Mouse (Mus musculus) heart, embryonic 15.5 days (tissue): ENCODE measurements at regions not wholly inside any gene's neighbourhood (a gene's known extent, or its start where the extent isn't known, plus 50 kb on each side); places are given as distances from the start of the nearest gene placed in this dataset.

ENCODE experiments used
- ATAC-seq: fragments of 200-750 bp; cut with Nextera tagmentation; replicated peaks from 2 replicates; pipeline ENCODE4 v1.8.0; 2017; ENCODE audit warnings: low read depth, moderate TSS enrichment; ENCODE audit not compliant: insufficient number of reproducible peaks, insufficient read depth, low FRiP score
- H3K27ac ChIP-seq: fragments of 300-500 bp; sonication (generic); 2 replicates; pipeline ENCODE4 v1.5.1; 2015; ENCODE audit warnings: mild to moderate bottlenecking, inconsistent platforms
- H3K27me3 ChIP-seq: fragments of 300-500 bp; sonication (generic); 2 replicates; pipeline ENCODE4 v1.6.1; 2015; ENCODE audit warnings: inconsistent platforms
- H3K36me3 ChIP-seq: fragments of 300-500 bp; sonication (generic); 2 replicates; pipeline ENCODE4 v1.6.1; 2015; ENCODE audit warnings: mild to moderate bottlenecking, inconsistent platforms
- H3K4me1 ChIP-seq: fragments of 300-500 bp; sonication (generic); replicated peaks from 2 replicates; pipeline ENCODE4 v1.6.1; 2015; ENCODE audit warnings: inconsistent platforms
- H3K4me2 ChIP-seq: fragments of 300-500 bp; sonication (generic); 2 replicates; pipeline ENCODE4 v1.6.1; 2015; ENCODE audit warnings: inconsistent platforms, mild to moderate bottlenecking, moderate library complexity
- H3K4me3 ChIP-seq: fragments of 300-500 bp; sonication (generic); 2 replicates; pipeline ENCODE4 v1.5.1; 2015; ENCODE audit warnings: mild to moderate bottlenecking, inconsistent platforms
- H3K9ac ChIP-seq: fragments of 300-500 bp; sonication (generic); 2 replicates; pipeline ENCODE4 v1.6.1; 2015; ENCODE audit warnings: mild to moderate bottlenecking, inconsistent platforms
- H3K9me3 ChIP-seq: fragments of 300-500 bp; sonication (generic); replicated peaks from 2 replicates; pipeline ENCODE4 v1.6.1; 2016; ENCODE audit warnings: inconsistent platforms
- WGBS: fragments of 180-500 bp; shearing (Covaris S2); methylation state at CpG from one replicate; pipeline ENCODE4 v1.1.7; 2015; ENCODE audit warnings: mixed read lengths; 5-methylcytosine and 5-hydroxymethylcytosine counted together

DNA sequence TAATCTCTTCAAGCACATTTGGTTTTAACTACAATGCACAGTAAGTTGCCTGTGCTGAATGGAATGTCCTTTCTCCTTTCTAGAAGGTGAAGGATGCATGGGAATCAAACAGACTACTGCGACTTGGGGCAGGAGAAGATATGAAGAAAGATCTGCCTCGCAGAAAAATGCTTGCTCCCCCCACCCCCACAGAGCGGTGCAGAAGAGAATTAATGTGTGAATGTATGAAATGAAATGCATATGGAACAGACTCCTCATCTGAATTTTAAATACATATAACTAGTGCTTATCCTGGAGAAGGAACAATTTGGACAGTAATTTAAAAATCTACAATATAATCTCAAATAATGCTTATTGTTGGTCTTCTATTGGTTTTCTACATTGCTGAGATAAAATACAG lies 283.0 kb upstream of the Clnk start:
- ATAC-seq: no peak
- Histone ChIP-seq H3K4me3 (no peak overlapping the region), H3K4me2 (no peak overlapping the region), H3K9me3 (no peaks in the 10 kb centered on the region), H3K36me3 (no peaks in the 10 kb centered on the region), H3K27me3 (no peaks in the 10 kb centered on the region), H3K9ac (no peak overlapping the region), H3K4me1 (no peaks in the 10 kb centered on the region), H3K27ac (no peak overlapping the region)
- 77% methylated on average over 3 of the region's 3 CpGs for WGBS

DNA sequence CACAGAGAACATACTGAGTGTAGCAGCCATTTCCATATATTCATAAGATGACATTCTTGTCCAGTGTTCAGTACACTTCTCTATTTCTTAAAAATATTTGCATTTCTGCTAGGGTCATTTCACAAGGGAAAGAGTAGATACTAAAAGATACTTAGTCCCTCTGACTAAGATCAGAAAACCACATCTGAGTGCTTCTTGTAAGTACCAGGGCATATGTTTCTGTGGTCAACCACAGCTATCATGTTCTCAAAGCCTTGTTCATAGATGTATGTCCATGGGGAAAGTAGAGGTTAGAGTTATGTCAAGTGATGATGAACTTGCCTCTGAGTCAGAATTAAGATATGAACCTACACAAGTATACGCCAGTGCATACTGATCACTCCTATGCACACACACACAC lies 279.2 kb upstream of the Clnk start:
- H3K4me3 ChIP-seq: no peak overlapping the region
- H3K4me2 ChIP-seq: no peak overlapping the region
- no peak overlapping the region for H3K9ac ChIP-seq
- no peak for ATAC-seq
- no peaks in the 10 kb centered on the region for H3K27me3 ChIP-seq
- H3K4me1 ChIP-seq: no peaks in the 10 kb centered on the region
- 77% methylated on average over 1 of the region's 1 CpGs for WGBS
- H3K9me3 ChIP-seq: no peaks in the 10 kb centered on the region
- no peak overlapping the region for H3K27ac ChIP-seq
- no peaks in the 10 kb centered on the region for H3K36me3 ChIP-seq

DNA sequence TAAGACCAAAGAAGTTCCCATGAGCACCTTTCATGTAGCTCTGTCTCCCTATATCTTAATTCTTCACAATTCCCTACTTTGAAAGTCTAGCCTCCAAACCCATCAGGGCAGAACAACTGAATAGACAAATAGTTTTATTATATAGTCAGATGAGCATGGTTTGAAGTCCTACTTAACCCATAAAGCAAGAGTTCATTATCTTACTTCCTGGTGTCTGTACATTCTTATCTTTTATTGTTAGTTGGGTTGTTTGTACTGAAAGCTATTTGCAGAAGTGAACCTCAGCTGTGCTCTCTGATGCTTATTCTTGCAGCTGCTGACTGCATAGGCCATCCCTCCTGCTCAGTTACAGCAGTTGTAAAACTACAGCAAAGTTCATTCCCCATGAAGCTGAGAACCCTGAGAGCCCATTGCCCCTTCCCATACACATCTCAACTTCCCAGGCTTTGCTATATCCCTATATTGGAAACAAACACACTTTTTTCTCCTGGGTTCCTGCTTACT lies 276.7 kb upstream of the Clnk start:
- H3K36me3 ChIP-seq: no peaks in the 10 kb centered on the region
- H3K27me3 ChIP-seq: no peaks in the 10 kb centered on the region
- H3K9me3 ChIP-seq: no peaks in the 10 kb centered on the region
- no peak overlapping the region for H3K4me3 ChIP-seq
- no peak overlapping the region for H3K9ac ChIP-seq
- ATAC-seq: no peak
- H3K4me2 ChIP-seq: no peak overlapping the region
- H3K27ac ChIP-seq: no peak overlapping the region
- no peaks in the 10 kb centered on the region for H3K4me1 ChIP-seq

DNA sequence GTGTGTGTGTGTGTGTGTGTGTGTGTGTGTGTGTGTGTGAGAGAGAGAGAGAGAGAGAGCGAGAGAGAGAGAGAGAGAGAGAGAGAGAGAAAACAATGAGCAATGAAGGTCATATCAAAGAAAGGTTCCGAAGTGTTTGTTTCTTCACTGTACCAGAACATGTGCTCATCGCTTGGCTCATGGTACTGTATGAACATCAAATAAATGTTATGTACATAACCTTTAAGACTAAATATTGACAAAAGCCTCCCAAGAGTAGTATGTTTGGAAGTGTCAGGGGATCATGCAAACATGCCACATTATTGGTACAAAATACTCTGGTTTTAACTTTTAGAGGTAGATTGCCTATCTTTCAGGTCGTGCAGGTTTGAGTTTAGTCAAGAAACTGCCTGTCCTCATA lies 275.3 kb upstream of the Clnk start:
- ATAC-seq: no peak
- no peaks in the 10 kb centered on the region for H3K36me3 ChIP-seq
- no peak overlapping the region for H3K4me2 ChIP-seq
- no peak overlapping the region for H3K9ac ChIP-seq
- H3K4me1 ChIP-seq: no peaks in the 10 kb centered on the region
- no peaks in the 10 kb centered on the region for H3K27me3 ChIP-seq
- H3K4me3 ChIP-seq: no peak overlapping the region
- no peaks in the 10 kb centered on the region for H3K9me3 ChIP-seq
- H3K27ac ChIP-seq: no peak overlapping the region
- 77% methylated on average over 4 of the region's 4 CpGs for WGBS

DNA sequence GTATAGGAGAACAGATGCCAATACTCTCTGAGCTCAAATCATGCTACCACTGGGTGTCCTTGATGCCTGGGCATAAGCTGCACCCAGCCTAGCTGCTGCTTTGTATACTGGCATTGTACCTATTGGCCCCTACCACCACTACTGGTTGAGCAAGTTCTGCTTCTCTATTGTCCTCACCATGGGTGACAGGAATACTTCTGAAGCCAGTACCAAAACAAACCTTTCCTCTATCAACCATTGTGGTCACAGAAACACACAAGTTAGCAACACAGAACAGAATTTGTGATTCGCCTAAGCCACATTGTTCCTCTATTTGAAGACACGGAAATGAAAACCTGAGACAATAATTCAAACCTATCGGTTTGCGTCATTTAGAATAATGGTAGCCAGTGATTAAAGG lies 274.3 kb upstream of the Clnk start:
- ATAC-seq: no peak
- Histone ChIP-seq H3K4me3 (no peak overlapping the region), H3K27ac (no peak overlapping the region), H3K4me2 (no peak overlapping the region), H3K4me1 (no peaks in the 10 kb centered on the region), H3K9ac (no peak overlapping the region), H3K36me3 (no peaks in the 10 kb centered on the region), H3K27me3 (no peaks in the 10 kb centered on the region), H3K9me3 (no peaks in the 10 kb centered on the region)
- 85% methylated on average over 4 of the region's 4 CpGs for WGBS

DNA sequence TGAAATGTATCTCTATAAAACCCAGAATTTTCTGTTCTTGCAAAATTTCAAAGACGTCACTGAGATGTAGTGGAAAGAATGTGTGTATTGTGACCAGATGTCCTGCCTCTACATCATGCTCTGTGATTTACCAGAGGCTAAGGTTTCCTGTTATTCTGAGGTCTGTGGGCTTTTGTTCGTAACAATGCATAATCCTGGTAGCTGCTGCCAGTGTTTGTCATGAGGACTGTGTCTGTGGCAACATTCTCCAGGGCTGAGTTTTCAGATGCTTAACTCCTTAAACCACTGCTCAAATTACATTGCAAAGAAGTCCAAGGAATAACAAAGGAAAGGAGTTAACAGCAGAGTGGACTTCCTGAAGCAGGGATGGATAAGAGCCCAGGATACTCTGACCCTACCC lies 269.0 kb upstream of the Clnk start:
- Histone ChIP-seq H3K4me3 (no peak overlapping the region), H3K9me3 (no peaks in the 10 kb centered on the region), H3K9ac (no peak overlapping the region), H3K27me3 (no peaks in the 10 kb centered on the region), H3K36me3 (no peaks in the 10 kb centered on the region), H3K27ac (no peak overlapping the region), H3K4me2 (no peak overlapping the region), H3K4me1 (peaks cover 8% of the 10 kb centered on the region)
- 0 out of 2 replicates have a peak, but pooled peaks have one; percentile 27 for ATAC-seq
- 31% methylated on average over 2 of the region's 2 CpGs for WGBS

DNA sequence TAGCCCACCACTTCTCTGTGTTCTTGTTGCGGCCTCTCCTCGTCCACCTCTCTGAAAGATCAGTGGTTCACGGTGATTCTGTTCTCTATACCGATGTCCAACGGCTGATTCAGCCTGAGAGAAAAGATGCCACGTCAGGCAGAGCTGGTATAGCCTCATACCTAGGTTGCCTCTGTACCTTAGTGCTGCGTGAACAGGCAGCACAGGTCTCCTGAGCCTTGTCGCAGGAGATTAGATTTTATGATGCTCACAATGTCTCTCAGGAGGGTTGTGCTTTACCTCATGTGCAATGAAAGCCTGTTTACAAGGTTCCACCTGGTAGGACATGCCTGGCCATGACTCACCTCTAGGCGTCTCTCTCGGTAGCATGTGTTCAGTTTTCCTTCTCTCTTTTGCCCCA lies 267.6 kb upstream of the Clnk start:
- Histone ChIP-seq H3K4me1 (peaks cover 10% of the 10 kb centered on the region), H3K4me3 (no peak overlapping the region), H3K27ac (no peak overlapping the region; the same call in 1 of the 2 replicates), H3K27me3 (no peaks in the 10 kb centered on the region), H3K36me3 (no peaks in the 10 kb centered on the region), H3K4me2 (no peak overlapping the region), H3K9me3 (no peaks in the 10 kb centered on the region), H3K9ac (no peak overlapping the region)
- no peak for ATAC-seq
- 78% methylated on average over 10 of the region's 10 CpGs for WGBS

DNA sequence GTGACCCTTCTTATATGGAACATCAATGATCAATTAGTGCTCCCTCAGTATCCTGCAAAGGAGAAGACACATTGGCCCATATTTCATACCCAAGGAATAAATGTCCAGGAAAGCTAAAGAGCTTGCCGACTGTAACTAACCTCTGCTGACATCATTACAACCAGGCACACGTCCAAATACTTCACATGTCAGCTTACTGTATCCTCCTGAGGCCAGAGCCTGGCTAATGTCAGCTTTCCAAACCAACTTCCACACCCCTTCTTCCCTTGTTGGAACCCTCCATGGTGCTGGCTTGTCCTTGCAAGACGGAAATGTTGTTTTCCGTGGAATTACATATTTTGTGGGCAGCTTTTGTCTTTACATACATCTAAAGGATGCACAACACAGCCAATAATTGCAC lies 267.0 kb upstream of the Clnk start:
- Histone ChIP-seq H3K9ac (no peak overlapping the region), H3K27ac (no peak overlapping the region; the same call in 1 of the 2 replicates), H3K9me3 (no peaks in the 10 kb centered on the region), H3K4me3 (no peak overlapping the region), H3K36me3 (no peaks in the 10 kb centered on the region), H3K4me1 (peaks cover 10% of the 10 kb centered on the region), H3K27me3 (no peaks in the 10 kb centered on the region), H3K4me2 (no peak overlapping the region)
- ATAC-seq: peak; percentile 77
- WGBS: 24% methylated on average over 4 of the region's 4 CpGs

DNA sequence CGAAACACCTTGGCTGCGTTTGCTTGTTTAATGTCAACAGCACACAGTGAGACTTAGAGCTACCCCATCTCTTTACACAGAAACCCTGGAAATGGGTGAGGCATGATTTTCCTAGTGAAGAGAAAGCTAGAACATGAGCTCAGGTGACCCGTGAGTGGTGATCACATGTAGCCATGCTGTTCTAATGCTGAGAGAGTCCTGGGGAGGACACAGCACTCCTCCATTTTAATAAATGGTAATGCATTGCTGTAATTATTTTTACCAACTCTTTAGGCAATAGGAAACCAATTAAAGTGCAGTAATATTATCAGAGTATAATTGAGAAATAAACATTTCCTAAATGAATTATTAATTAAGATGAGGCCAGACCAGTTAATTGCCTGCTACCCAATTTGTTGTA lies 261.8 kb upstream of the Clnk start:
- no peaks in the 10 kb centered on the region for H3K27me3 ChIP-seq
- no peak for ATAC-seq

DNA sequence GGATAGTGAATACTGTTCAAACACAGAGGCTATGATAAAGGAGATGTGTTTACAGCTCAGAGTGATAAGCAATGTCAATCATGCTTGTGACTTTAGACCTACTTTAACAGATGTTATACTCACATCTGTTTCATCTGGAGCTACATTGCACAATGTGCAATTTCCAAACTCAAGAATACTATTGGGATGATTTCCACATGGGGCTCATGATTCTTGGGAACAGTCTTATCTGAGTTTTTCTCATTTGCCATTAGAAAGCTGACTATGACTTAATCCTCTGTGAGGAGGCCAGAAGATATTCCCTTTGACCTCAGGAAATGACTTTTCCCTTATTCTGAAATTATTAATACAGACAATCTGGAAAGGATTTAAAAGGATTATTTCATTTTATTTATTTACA lies 252.3 kb upstream of the Clnk start:
- Histone ChIP-seq H3K4me2 (no peak overlapping the region), H3K9me3 (no peaks in the 10 kb centered on the region), H3K9ac (no peak overlapping the region), H3K27me3 (no peaks in the 10 kb centered on the region), H3K27ac (no peak overlapping the region), H3K36me3 (no peaks in the 10 kb centered on the region), H3K4me1 (no peaks in the 10 kb centered on the region), H3K4me3 (no peak overlapping the region)
- ATAC-seq: no peak

More for the DNA sequence above, 261.8 kb upstream of the Clnk start:
- no peak overlapping the region for H3K9ac ChIP-seq
- 80% methylated on average over 3 of the region's 3 CpGs for WGBS
- H3K27ac ChIP-seq: no peak overlapping the region
- no peak overlapping the region for H3K4me3 ChIP-seq
- H3K36me3 ChIP-seq: no peaks in the 10 kb centered on the region
- no peak overlapping the region for H3K4me2 ChIP-seq
- peaks cover 2% of the 10 kb centered on the region; the same call in 1 of the 2 replicates for H3K4me1 ChIP-seq
- H3K9me3 ChIP-seq: no peaks in the 10 kb centered on the region

DNA sequence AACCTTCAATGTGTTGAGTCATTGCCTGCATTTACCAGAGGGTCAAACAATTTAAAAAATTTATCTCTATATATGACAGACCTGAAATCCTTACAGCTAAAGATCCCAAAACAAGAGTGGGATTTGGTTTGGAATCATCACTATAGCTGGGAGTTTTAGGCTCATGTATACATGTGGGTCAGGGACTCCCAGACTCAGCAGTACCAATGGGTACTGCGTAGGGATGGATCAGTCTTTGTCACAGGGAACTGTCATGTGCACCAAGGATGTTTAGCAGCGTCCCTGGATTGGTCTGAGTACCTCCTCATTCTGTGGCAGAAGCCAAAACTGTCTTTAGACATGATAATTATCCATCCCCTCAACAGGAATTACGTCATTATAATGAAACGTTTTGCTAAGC lies 250.2 kb upstream of the Clnk start:
- H3K4me3 ChIP-seq: no peak overlapping the region
- no peaks in the 10 kb centered on the region for H3K4me1 ChIP-seq
- H3K9ac ChIP-seq: no peak overlapping the region
- H3K4me2 ChIP-seq: no peak overlapping the region
- ATAC-seq: no peak
- WGBS: 78% methylated on average over 4 of the region's 4 CpGs
- H3K27me3 ChIP-seq: no peaks in the 10 kb centered on the region
- H3K36me3 ChIP-seq: no peaks in the 10 kb centered on the region
- no peaks in the 10 kb centered on the region for H3K9me3 ChIP-seq
- no peak overlapping the region for H3K27ac ChIP-seq

DNA sequence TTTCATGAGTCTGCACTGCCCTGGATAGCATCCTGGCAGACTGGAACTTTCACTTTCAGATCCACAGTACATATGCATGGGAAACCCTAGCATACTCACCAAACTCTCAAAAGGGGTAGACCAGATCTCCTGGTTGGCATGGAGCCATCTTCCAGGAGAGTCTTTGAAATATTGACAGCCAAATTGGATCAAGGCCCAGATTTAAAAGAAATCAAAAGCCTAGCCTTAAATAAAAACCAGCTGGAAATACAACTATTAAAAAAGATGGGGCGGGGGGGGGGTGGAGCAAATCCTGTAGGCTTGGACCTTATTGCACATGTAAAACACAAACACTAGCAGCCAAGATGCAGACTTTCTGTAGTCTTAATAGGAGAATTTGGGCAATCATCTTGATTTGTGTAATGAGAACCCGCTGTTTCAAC lies 249.7 kb upstream of the Clnk start:
- H3K4me2 ChIP-seq: no peak overlapping the region
- 78% methylated on average over 2 of the region's 2 CpGs for WGBS
- ATAC-seq: no peak

More for the DNA sequence above, 249.7 kb upstream of the Clnk start:
- no peaks in the 10 kb centered on the region for H3K27me3 ChIP-seq
- no peak overlapping the region for H3K27ac ChIP-seq
- H3K4me1 ChIP-seq: no peaks in the 10 kb centered on the region
- H3K9ac ChIP-seq: no peak overlapping the region
- no peak overlapping the region for H3K4me3 ChIP-seq
- no peaks in the 10 kb centered on the region for H3K9me3 ChIP-seq
- no peaks in the 10 kb centered on the region for H3K36me3 ChIP-seq
